Comparison of ENCODE assay signal across 11 mouse cellular contexts in the genomic region with DNA sequence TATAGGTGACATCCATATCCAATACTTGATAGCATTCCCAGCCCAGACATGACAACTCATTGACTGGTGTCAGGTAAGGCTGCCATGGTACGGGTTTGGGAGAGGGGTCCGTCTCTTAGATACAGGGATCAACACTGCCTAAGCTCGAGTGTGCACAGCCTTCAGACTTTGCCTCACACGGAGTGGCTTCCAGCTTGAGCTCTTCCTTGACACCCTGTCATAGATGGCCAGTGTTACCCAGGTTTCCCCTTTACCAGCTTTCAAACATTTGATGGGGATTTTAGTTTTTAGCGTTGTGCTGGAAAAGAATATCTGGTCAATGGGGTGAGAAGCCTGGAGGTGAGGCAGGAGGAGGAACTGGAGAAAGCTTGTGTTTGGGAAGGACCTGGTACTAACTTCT. TPM values are rescaled to one million over a fixed set of nuclear protein-coding genes. Genes with fewer than 3 reads are reported as not detected.
A peak's percentile ranks its signal among the peaks of the same experiment; 100 is the strongest.
DNase-seq lines count a peak whose midpoint lies in the region; ATAC-seq and TF ChIP-seq lines count a peak whose summit lies in the region.
"Had no signal": no experiment of that assay in that cellular context is flagged by ENCODE, and none has a peak within 500 bp of the region (broad histone marks: within the 10 kb centered on the region; RNA-seq: fewer than 3 reads in every experiment).

No protein-coding gene starts in this region.

- WGBS in heart, embryonic 15.5 days: 65% methylated on average over 5 of the region's 5 CpGs
- 44% methylated on average over 5 of the region's 5 CpGs for WGBS in lung, postnatal 0 days
- WGBS in liver, embryonic 16.5 days (ENCODE audit: insufficient replicate concordance): 72% methylated on average over 5 of the region's 5 CpGs

- peaks cover 19% of the 10 kb centered on the region for H3K4me1 ChIP-seq in heart, embryonic 15.5 days (replicated peaks)
- peaks cover 12% of the 10 kb centered on the region for H3K4me1 ChIP-seq in lung, postnatal 0 days (ENCODE audit: insufficient read depth, low read depth, low read length)
- H3K4me1 ChIP-seq in liver, embryonic 16.5 days (ENCODE audit: control insufficient read depth, low read depth, low read length): peaks cover 16% of the 10 kb centered on the region

- TF ChIP-seq CTCF in lung, postnatal 0 days (IDR thresholded peaks at IDR 0.05): no peak

- H3K27ac ChIP-seq in heart, embryonic 15.5 days: peak overlapping the region; percentile 100; the same call in 1 of the 2 replicates
- peak overlapping the region; percentile 100 for H3K27ac ChIP-seq in lung, postnatal 0 days (ENCODE audit: low read length)
- no peak overlapping the region for H3K27ac ChIP-seq in liver, embryonic 16.5 days (ENCODE audit: low read length)

- peak; percentile 57 for DNase-seq in cerebellum, adult 9-10 months
- no peak for DNase-seq in cerebellum, postnatal 36 days
- DNase-seq in heart, postnatal 25 days (ENCODE audit: low spot score): no peak
- peak; percentile 46 for DNase-seq in lung, postnatal 0 days (ENCODE audit: low spot score)
- no peak for DNase-seq in lung, adult 18-20 months
- DNase-seq in left cerebral cortex, postnatal 4 days: no peak
- DNase-seq: kidney, adult 8-10 months; thymus, postnatal 14 days had no signal

- ATAC-seq in heart, embryonic 15.5 days (replicated peaks; ENCODE audit: insufficient number of reproducible peaks, insufficient read depth, low FRiP score, low read depth): no peak
- ATAC-seq in lung, postnatal 0 days: no peak
- no peak for ATAC-seq in liver, embryonic 16.5 days (ENCODE audit: low read depth)
- ATAC-seq: forebrain, embryonic 14.5 days had no signal

- no peaks in the 10 kb centered on the region for H3K27me3 ChIP-seq in heart, embryonic 15.5 days
- H3K27me3 ChIP-seq in lung, postnatal 0 days (replicated peaks; ENCODE audit: insufficient read depth, low read length): no peaks in the 10 kb centered on the region
- H3K27me3 ChIP-seq in liver, embryonic 16.5 days (ENCODE audit: control insufficient read depth, insufficient read depth, low read depth, low read length): no peaks in the 10 kb centered on the region

- H3K9ac ChIP-seq in heart, embryonic 15.5 days: no peak overlapping the region
- H3K9ac ChIP-seq in lung, postnatal 0 days (replicated peaks; ENCODE audit: low read depth): no peak overlapping the region
- H3K9ac ChIP-seq in liver, embryonic 16.5 days (ENCODE audit: low read depth, low read length): no peak overlapping the region

- no peak overlapping the region for H3K4me3 ChIP-seq in heart, embryonic 15.5 days
- H3K4me3 ChIP-seq in lung, postnatal 0 days (ENCODE audit: low read depth, low read length): no peak overlapping the region
- H3K4me3 ChIP-seq in liver, embryonic 16.5 days (ENCODE audit: low read depth, low read length): no peak overlapping the region

- no peaks in the 10 kb centered on the region for H3K36me3 ChIP-seq in heart, embryonic 15.5 days
- H3K36me3 ChIP-seq in lung, postnatal 0 days (ENCODE audit: insufficient read depth, low read length): no peaks in the 10 kb centered on the region
- H3K36me3 ChIP-seq in liver, embryonic 16.5 days (ENCODE audit: control insufficient read depth, insufficient read depth): no peaks in the 10 kb centered on the region

- H3K4me2 ChIP-seq in heart, embryonic 15.5 days: peak overlapping the region; percentile 60; the same call in 1 of the 2 replicates
- peak overlapping the region; percentile 58; the same call in 1 of the 2 replicates for H3K4me2 ChIP-seq in lung, postnatal 0 days (replicated peaks; ENCODE audit: low read depth, low read length)
- peak overlapping the region; percentile 73; the same call in 1 of the 2 replicates for H3K4me2 ChIP-seq in liver, embryonic 16.5 days (ENCODE audit: low read depth, low read length)

- no peak for TF ChIP-seq EP300 in lung, postnatal 0 days (IDR thresholded peaks at IDR 0.05)

- intact Hi-C loops in heart, postnatal 25 days (cut with DNase I): loop anchor here (1.0 to 10.0 kb wide), 4 partner anchors 21 to 255 kb away; partner anchors contain the start of genes Hlcs, Pigp and Ttc3
- intact Hi-C loops in left cerebral cortex, postnatal 4 days (cut with DNase I): no loop called here

- H3K9me3 ChIP-seq in heart, embryonic 15.5 days (replicated peaks): no peaks in the 10 kb centered on the region
- no peaks in the 10 kb centered on the region for H3K9me3 ChIP-seq in lung, postnatal 0 days (ENCODE audit: low read length)
- no peaks in the 10 kb centered on the region for H3K9me3 ChIP-seq in liver, embryonic 16.5 days (replicated peaks; ENCODE audit: control insufficient read depth, low read length)

RNA-seq across cellular contexts. Expression of gene Dyrk1a, which starts 2.1 kb away (rescaled TPM):
- 7.1 and 7.3 TPM in 2 replicates for polyA plus RNA-seq in heart, embryonic 15.5 days (2015; fragmentation: Nextera tagmentation; extraction: Ambion mirVana)
- total RNA-seq in heart, postnatal 25 days (2021): 10 to 100 TPM; 71.4 to 71.9 TPM
- polyA plus RNA-seq in lung, postnatal 0 days (2015; fragmentation: Nextera tagmentation; extraction: Ambion mirVana): 7.7 and 8.0 TPM in 2 replicates
- polyA plus RNA-seq in liver, embryonic 16.5 days (2015; fragmentation: Nextera tagmentation; extraction: Ambion mirVana): 4.0 TPM in 2 replicates
- total RNA-seq in left cerebral cortex, postnatal 4 days (2021): 100 to 1,000 TPM; 121 to 124 TPM

RNA-seq across cellular contexts. Expression of gene Vps26c, which starts 41.1 kb away (rescaled TPM):
- 41.0 and 49.6 TPM in 2 replicates for polyA plus RNA-seq in heart, embryonic 15.5 days (2015; fragmentation: Nextera tagmentation; extraction: Ambion mirVana)
- total RNA-seq in heart, postnatal 25 days (2021): 10 to 100 TPM; 23.0 to 24.2 TPM
- polyA plus RNA-seq in lung, postnatal 0 days (2015; fragmentation: Nextera tagmentation; extraction: Ambion mirVana): 46.6 and 47.5 TPM in 2 replicates
- polyA plus RNA-seq in liver, embryonic 16.5 days (2015; fragmentation: Nextera tagmentation; extraction: Ambion mirVana): 19.4 and 24.0 TPM in 2 replicates
- total RNA-seq in left cerebral cortex, postnatal 4 days (2021): 10 to 100 TPM; 43.8 to 50.6 TPM

Comparison
In these comparisons a context has a peak if more than half of its experiments do, and no peak if none do; other contexts are left out.
1. DNase-seq: peak in cerebellum, adult 9-10 months (single experiment) and lung, postnatal 0 days (single experiment); none in cerebellum, postnatal 36 days (0 of 2), heart, postnatal 25 days (single experiment), lung, adult 18-20 months (0 of 2) and left cerebral cortex, postnatal 4 days (single experiment).
2. Peak in every context shown above with its lines, with median percentiles within 50 percentile points of each other: H3K4me2 ChIP-seq.